Mouse (Mus musculus): ENCODE data around the gene Ticam1. TPM values are rescaled to one million over a fixed set of nuclear protein-coding genes. Genes with fewer than 3 reads are reported as not detected.

Gene Ticam1
- polyA plus RNA-seq, 1 experiment from 2014 or later = 16.4 TPM

GRCm38 (mm10) chr17:56303847-56304586 is 27.4 kb upstream of the Ticam1 start:
- peak overlapping the region; percentile 77 for H3K4me3 ChIP-seq (ENCODE audit: low read length)

GRCm38 (mm10) chr17:56303160-56303846 is 26.7 kb upstream of the Ticam1 start, which contains the start of gene Uhrf1:
Gene Uhrf1, plus strand, starts transcription at chr17:56303321.
- Histone ChIP-seq H3K27me3 (replicated peaks; ENCODE audit: control insufficient read depth, insufficient read depth, low read length) (no peaks in the 10 kb centered on the region), H3K4me3 (ENCODE audit: low read length) (peak within 1 kb of the TSS; percentile 77), H3K36me3 (ENCODE audit: control insufficient read depth, insufficient read depth, low read length) (no peaks in the 10 kb centered on the region), H3K27ac (ENCODE audit: low read length) (peak within 1 kb of the TSS; percentile 91), H3K4me1 (ENCODE audit: control insufficient read depth, insufficient read depth, low read length) (peaks cover 37% of the 10 kb centered on the region), H3K4me2 (ENCODE audit: low read depth, low read length) (peak within 1 kb of the TSS; percentile 93), H3K9ac (ENCODE audit: low read depth, low read length) (peak within 1 kb of the TSS; percentile 72), H3K9me3 (ENCODE audit: control insufficient read depth, low read length) (no peaks in the 10 kb centered on the region)
- WGBS = under 1% methylated on average over 43 of the region's 43 CpGs
- peak; percentile 78 for ATAC-seq

More at GRCm38 (mm10) chr17:56303847-56304586, 27.4 kb upstream of the Ticam1 start:
- H3K9ac ChIP-seq (ENCODE audit: low read depth, low read length) = peak overlapping the region; percentile 72
- peak overlapping the region; percentile 93 for H3K4me2 ChIP-seq (ENCODE audit: low read depth, low read length)
- no peaks in the 10 kb centered on the region for H3K9me3 ChIP-seq (ENCODE audit: control insufficient read depth, low read length)
- H3K4me1 ChIP-seq (ENCODE audit: control insufficient read depth, insufficient read depth, low read length) = peaks cover 39% of the 10 kb centered on the region
- peak overlapping the region; percentile 91 for H3K27ac ChIP-seq (ENCODE audit: low read length)
- WGBS = under 1% methylated on average over 68 of the region's 68 CpGs
- no peaks in the 10 kb centered on the region for H3K27me3 ChIP-seq (replicated peaks; ENCODE audit: control insufficient read depth, insufficient read depth, low read length)
- peak; percentile 82 for ATAC-seq
- no peaks in the 10 kb centered on the region for H3K36me3 ChIP-seq (ENCODE audit: control insufficient read depth, insufficient read depth, low read length)

GRCm38 (mm10) chr17:56302363-56302996 is 25.9 kb upstream of the Ticam1 start:
- Histone ChIP-seq H3K27me3 (replicated peaks; ENCODE audit: control insufficient read depth, insufficient read depth, low read length) (no peaks in the 10 kb centered on the region), H3K4me1 (ENCODE audit: control insufficient read depth, insufficient read depth, low read length) (peaks cover 30% of the 10 kb centered on the region), H3K9me3 (ENCODE audit: control insufficient read depth, low read length) (no peaks in the 10 kb centered on the region), H3K27ac (ENCODE audit: low read length) (peak overlapping the region; percentile 78), H3K4me2 (ENCODE audit: low read depth, low read length) (peak overlapping the region; percentile 93), H3K9ac (ENCODE audit: low read depth, low read length) (peak overlapping the region; percentile 72), H3K36me3 (ENCODE audit: control insufficient read depth, insufficient read depth, low read length) (no peaks in the 10 kb centered on the region), H3K4me3 (ENCODE audit: low read length) (peak overlapping the region; percentile 77)
- 29% methylated on average over 13 of the region's 13 CpGs for WGBS
- ATAC-seq = peak; percentile 7

GRCm38 (mm10) chr17:56300186-56300585 is 23.6 kb upstream of the Ticam1 start, which contains the start of gene Arrdc5:
Gene Arrdc5, minus strand, starts transcription at chr17:56300286.
- no peak within 1 kb of the TSS for H3K9ac ChIP-seq (ENCODE audit: low read depth, low read length)
- WGBS = 91% methylated on average over 9 of the region's 9 CpGs
- no peaks in the 10 kb centered on the region for H3K27me3 ChIP-seq (replicated peaks; ENCODE audit: control insufficient read depth, insufficient read depth, low read length)
- H3K9me3 ChIP-seq (ENCODE audit: control insufficient read depth, low read length) = no peaks in the 10 kb centered on the region
- no peak within 1 kb of the TSS for H3K27ac ChIP-seq (ENCODE audit: low read length)
- no peak within 1 kb of the TSS for H3K4me2 ChIP-seq (ENCODE audit: low read depth, low read length)
- ATAC-seq = no peak
- no peak within 1 kb of the TSS for H3K4me3 ChIP-seq (ENCODE audit: low read length)
- no peaks in the 10 kb centered on the region for H3K36me3 ChIP-seq (ENCODE audit: control insufficient read depth, insufficient read depth, low read length)
- H3K4me1 ChIP-seq (ENCODE audit: control insufficient read depth, insufficient read depth, low read length) = peaks cover 17% of the 10 kb centered on the region

GRCm38 (mm10) chr17:56298238-56298637 is 21.7 kb upstream of the Ticam1 start:
- 93% methylated on average over 1 of the region's 1 CpGs for WGBS
- Histone ChIP-seq H3K27ac (ENCODE audit: low read length) (no peak overlapping the region), H3K4me1 (ENCODE audit: control insufficient read depth, insufficient read depth, low read length) (peaks cover 8% of the 10 kb centered on the region)

GRCm38 (mm10) chr17:56296201-56296600 is 19.6 kb upstream of the Ticam1 start:
- peaks cover 5% of the 10 kb centered on the region; the same call in 1 of the 2 replicates for H3K4me1 ChIP-seq (ENCODE audit: control insufficient read depth, insufficient read depth, low read length)
- no peak for ATAC-seq
- no peaks in the 10 kb centered on the region for H3K27me3 ChIP-seq (replicated peaks; ENCODE audit: control insufficient read depth, insufficient read depth, low read length)
- H3K27ac ChIP-seq (ENCODE audit: low read length) = no peak overlapping the region
- 71% methylated on average over 1 of the region's 1 CpGs for WGBS
- H3K36me3 ChIP-seq (ENCODE audit: control insufficient read depth, insufficient read depth, low read length) = no peaks in the 10 kb centered on the region
- no peaks in the 10 kb centered on the region for H3K9me3 ChIP-seq (ENCODE audit: control insufficient read depth, low read length)
- H3K4me3 ChIP-seq (ENCODE audit: low read length) = no peak overlapping the region
- no peak overlapping the region for H3K4me2 ChIP-seq (ENCODE audit: low read depth, low read length)
- H3K9ac ChIP-seq (ENCODE audit: low read depth, low read length) = no peak overlapping the region

More at GRCm38 (mm10) chr17:56298238-56298637, 21.7 kb upstream of the Ticam1 start:
- Histone ChIP-seq H3K36me3 (ENCODE audit: control insufficient read depth, insufficient read depth, low read length) (no peaks in the 10 kb centered on the region), H3K9ac (ENCODE audit: low read depth, low read length) (no peak overlapping the region), H3K9me3 (ENCODE audit: control insufficient read depth, low read length) (no peaks in the 10 kb centered on the region), H3K4me2 (ENCODE audit: low read depth, low read length) (no peak overlapping the region), H3K27me3 (replicated peaks; ENCODE audit: control insufficient read depth, insufficient read depth, low read length) (no peaks in the 10 kb centered on the region), H3K4me3 (ENCODE audit: low read length) (no peak overlapping the region)
- no peak for ATAC-seq

- Histone ChIP-seq H3K4me2 (ENCODE audit: low read depth, low read length) (no peak overlapping the region), H3K4me1 (ENCODE audit: control insufficient read depth, insufficient read depth, low read length) (peaks cover 7% of the 10 kb centered on the region), H3K9ac (ENCODE audit: low read depth, low read length) (no peak overlapping the region), H3K36me3 (ENCODE audit: control insufficient read depth, insufficient read depth, low read length) (no peaks in the 10 kb centered on the region), H3K9me3 (ENCODE audit: control insufficient read depth, low read length) (no peaks in the 10 kb centered on the region), H3K27me3 (replicated peaks; ENCODE audit: control insufficient read depth, insufficient read depth, low read length) (no peaks in the 10 kb centered on the region), H3K4me3 (ENCODE audit: low read length) (no peak overlapping the region), H3K27ac (ENCODE audit: low read length) (no peak overlapping the region)
- no peak for ATAC-seq
- 85% methylated on average over 19 of the region's 19 CpGs for WGBS
Measured at GRCm38 (mm10) chr17:56294241-56294640, 17.7 kb upstream of the Ticam1 start.

- Histone ChIP-seq H3K4me1 (ENCODE audit: control insufficient read depth, insufficient read depth, low read length) (peaks cover 11% of the 10 kb centered on the region), H3K4me3 (ENCODE audit: low read length) (no peak overlapping the region), H3K36me3 (ENCODE audit: control insufficient read depth, insufficient read depth, low read length) (no peaks in the 10 kb centered on the region), H3K9me3 (ENCODE audit: control insufficient read depth, low read length) (no peaks in the 10 kb centered on the region), H3K27ac (ENCODE audit: low read length) (no peak overlapping the region), H3K4me2 (ENCODE audit: low read depth, low read length) (no peak overlapping the region), H3K27me3 (replicated peaks; ENCODE audit: control insufficient read depth, insufficient read depth, low read length) (no peaks in the 10 kb centered on the region), H3K9ac (ENCODE audit: low read depth, low read length) (no peak overlapping the region)
- 77% methylated on average over 1 of the region's 1 CpGs for WGBS
- no peak for ATAC-seq
Measured at GRCm38 (mm10) chr17:56293291-56293690, 16.7 kb upstream of the Ticam1 start.

Data from intestine, embryonic 16.5 days (tissue).